Mouse (Mus musculus) ES-Bruce4 (cell line): Measurements from ENCODE around the gene Bicral. TPM values are rescaled to one million over a fixed set of nuclear protein-coding genes. Genes with fewer than 3 reads are reported as not detected.

Source experiments
- H3K27ac ChIP-seq: 2 replicates; pipeline ENCODE4 v1.5.1; 2012; ENCODE audit warnings: low read length, inconsistent platforms; ENCODE audit not compliant: insufficient read depth
- H3K27me3 ChIP-seq: 2 replicates; pipeline ENCODE4 v1.6.1; 2012; ENCODE audit warnings: mild to moderate bottlenecking, low read length, inconsistent platforms; ENCODE audit not compliant: control insufficient read depth, poor library complexity, insufficient read depth, severe bottlenecking
- H3K36me3 ChIP-seq: 2 replicates; pipeline ENCODE4 v1.6.1; 2012; ENCODE audit warnings: inconsistent platforms, mild to moderate bottlenecking, low read length, moderate library complexity; ENCODE audit not compliant: control insufficient read depth, poor library complexity, insufficient read depth, severe bottlenecking
- H3K4me1 ChIP-seq: one replicate; pipeline ENCODE4 v1.8.1; 2011; ENCODE audit warnings: low read length; ENCODE audit not compliant: control insufficient read depth, insufficient read depth
- H3K4me3 ChIP-seq: 2 replicates; pipeline ENCODE4 v1.5.1; 2011; ENCODE audit warnings: low read depth, mild to moderate bottlenecking, low read length
- H3K9ac ChIP-seq: 2 replicates; pipeline ENCODE4 v1.6.1; 2012; ENCODE audit warnings: low read depth, mild to moderate bottlenecking, inconsistent platforms; ENCODE audit not compliant: poor library complexity, severe bottlenecking
- H3K9me3 ChIP-seq: replicated peaks from 2 replicates; pipeline ENCODE4 v1.6.1; 2012; ENCODE audit warnings: mild to moderate bottlenecking, low read length, inconsistent platforms; ENCODE audit not compliant: control insufficient read depth, poor library complexity, insufficient read depth, severe bottlenecking
- CTCF ChIP-seq: IDR thresholded peaks from one replicate; pipeline ENCODE4 v1.8.1; 2011; ENCODE audit warnings: low read depth, low read length
- EP300 ChIP-seq: IDR thresholded peaks from 2 replicates; pipeline ENCODE4 v1.6.1; 2011; ENCODE audit warnings: low read depth, low read length; ENCODE audit not compliant: insufficient read depth
- POLR2A ChIP-seq: IDR thresholded peaks from one replicate; pipeline ENCODE4 v1.8.1; 2011; ENCODE audit warnings: low read length; ENCODE audit not compliant: insufficient read depth
- polyA plus RNA-seq: library from polyadenylated mRNA; stranded (reverse); fragments of >200 nt; gene quantifications from 2 replicates; pipeline ENCODE4 v1.2.4, GENCODE M21; 2011; ENCODE audit warnings: low read depth; ENCODE audit not compliant: missing spikeins, insufficient read depth, insufficient read length

Bicral gene
- polyA plus RNA-seq, 1 experiment: 24.2 TPM

DNA sequence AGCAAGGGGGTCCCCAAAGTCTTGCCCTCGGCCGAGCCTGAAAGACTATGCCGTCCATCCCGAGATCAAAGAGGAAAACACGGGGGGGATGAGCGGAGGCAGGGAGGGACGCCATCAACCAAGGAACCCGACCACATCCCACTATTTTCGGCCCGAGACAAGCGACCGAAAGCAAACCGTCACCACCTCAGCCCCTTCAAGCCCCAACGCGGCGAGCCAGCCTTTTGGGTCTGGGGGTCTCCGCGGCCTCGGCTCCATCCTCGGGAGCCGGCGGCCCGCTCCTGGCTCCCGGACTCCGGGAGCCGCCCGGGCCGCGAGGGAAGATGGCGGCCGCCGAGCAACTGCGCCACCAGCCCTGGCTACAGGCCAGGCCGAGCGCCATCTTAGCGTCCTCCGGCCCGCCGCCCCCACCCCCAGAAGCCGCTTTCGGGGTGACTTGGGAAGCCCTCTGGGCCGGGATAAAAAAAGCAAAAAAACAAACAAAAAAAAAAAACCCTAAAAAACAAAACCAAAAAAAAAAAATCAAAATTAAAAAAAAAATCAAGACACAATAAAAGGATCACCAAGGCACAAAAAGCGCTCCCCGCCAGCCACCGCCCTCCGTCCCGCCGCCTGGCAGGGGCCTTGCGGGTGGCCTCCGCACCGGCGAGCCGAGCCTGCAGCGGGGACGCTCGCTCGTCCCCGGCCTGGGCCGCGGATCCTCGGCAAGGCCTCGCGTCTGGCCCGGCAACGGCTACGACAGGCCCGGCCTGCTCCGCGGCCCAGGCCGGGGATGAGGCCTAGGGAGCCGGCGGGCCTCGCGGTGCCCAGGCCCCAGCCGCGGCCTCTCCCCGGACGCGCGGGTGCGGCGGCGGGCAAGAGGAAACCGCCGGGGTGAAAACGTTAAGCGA lies 1.6 kb downstream of the Bicral start:
- Histone ChIP-seq H3K27me3 (no peaks in the 10 kb centered on the region), H3K4me3 (peak overlapping the region; percentile 69), H3K9me3 (no peaks in the 10 kb centered on the region), H3K4me1 (peaks cover 1% of the 10 kb centered on the region), H3K27ac (peak overlapping the region; percentile 60), H3K9ac (peak overlapping the region; percentile 98), H3K36me3 (no peaks in the 10 kb centered on the region)
- TF ChIP-seq EP300 (no peak), POLR2A (no peak)

GRCm38 (mm10) chr17:46856107-46856388 lies 2.2 kb downstream of the Bicral start:
- Histone ChIP-seq H3K27me3 (no peaks in the 10 kb centered on the region), H3K4me3 (peak overlapping the region; percentile 69), H3K9ac (peak overlapping the region; percentile 98), H3K27ac (peak overlapping the region; percentile 60), H3K4me1 (peaks cover 1% of the 10 kb centered on the region), H3K9me3 (no peaks in the 10 kb centered on the region), H3K36me3 (no peaks in the 10 kb centered on the region)
- TF ChIP-seq CTCF (no peak), EP300 (no peak), POLR2A (no peak)

DNA sequence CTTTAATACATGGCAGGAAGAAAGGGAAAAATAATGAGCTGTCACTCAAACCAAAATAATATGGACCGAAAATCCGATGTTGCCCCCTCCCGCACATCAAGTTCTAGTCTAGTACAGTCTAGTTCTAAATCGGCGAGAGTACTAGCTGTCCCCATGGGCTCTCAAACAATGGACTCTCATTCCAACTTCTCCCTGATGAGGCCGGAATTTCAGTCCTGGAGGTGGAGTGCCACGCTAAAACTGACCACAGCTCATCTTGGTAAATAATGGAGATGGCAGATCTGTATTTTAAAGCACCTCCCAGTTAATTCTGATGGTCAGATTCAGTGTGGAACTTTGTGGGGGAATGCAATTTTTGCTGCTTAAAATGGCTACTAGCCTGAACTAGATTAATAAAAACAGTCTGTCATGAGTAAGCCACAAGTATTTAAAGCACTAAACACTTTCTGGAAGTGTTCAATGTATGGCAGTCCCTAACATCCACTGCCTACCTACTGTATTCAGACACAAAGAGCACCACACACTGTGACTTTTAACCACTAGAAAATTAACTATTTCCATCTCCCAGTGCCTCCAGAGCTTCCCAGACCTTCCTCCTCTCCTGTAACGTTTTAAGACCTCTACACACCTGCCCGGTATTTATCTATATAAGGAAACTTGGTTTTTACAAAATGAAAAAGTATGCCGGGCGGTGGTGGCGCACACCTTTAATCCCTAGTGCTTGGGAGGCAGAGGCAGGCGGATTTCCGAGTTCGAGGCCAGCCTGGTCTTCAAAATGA lies 2.8 kb downstream of the Bicral start:
- Histone ChIP-seq H3K27me3 (no peaks in the 10 kb centered on the region), H3K9me3 (no peaks in the 10 kb centered on the region), H3K4me1 (peaks cover 1% of the 10 kb centered on the region), H3K27ac (peak overlapping the region; percentile 82), H3K36me3 (no peaks in the 10 kb centered on the region), H3K9ac (peak overlapping the region; percentile 98), H3K4me3 (peak overlapping the region; percentile 69)
- TF ChIP-seq POLR2A (no peak), EP300 (no peak), CTCF (no peak)

DNA sequence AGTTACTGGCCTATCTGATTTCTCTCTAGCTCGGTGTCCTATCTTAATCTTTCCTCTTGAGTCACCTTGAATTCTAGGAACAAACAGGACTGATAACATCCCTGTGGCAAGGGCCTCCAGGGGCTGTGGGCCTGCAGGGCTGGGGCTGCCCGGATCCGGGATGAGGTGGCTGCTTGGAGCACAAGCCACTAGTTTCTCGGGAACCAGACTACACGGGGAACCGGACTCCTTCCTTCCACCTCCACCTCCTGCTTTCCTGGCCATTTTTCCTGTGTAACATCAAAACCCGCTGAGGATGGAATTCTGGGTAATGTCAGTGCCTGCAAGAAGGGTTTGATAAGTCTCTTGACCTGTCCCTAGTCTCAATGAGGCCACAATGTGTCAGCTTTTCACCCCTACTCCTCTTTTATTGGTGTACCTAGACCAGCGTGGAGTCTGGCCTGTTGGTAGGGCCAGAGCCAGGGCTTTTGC lies 3.6 kb downstream of the Bicral start:
- H3K27me3 ChIP-seq: no peaks in the 10 kb centered on the region
- H3K9me3 ChIP-seq: no peaks in the 10 kb centered on the region
- H3K36me3 ChIP-seq: no peaks in the 10 kb centered on the region
- H3K9ac ChIP-seq: peak overlapping the region; percentile 98
- no peak for TF ChIP-seq CTCF
- TF ChIP-seq EP300: no peak
- no peak for TF ChIP-seq POLR2A
- H3K4me1 ChIP-seq: peaks cover 1% of the 10 kb centered on the region
- no peak overlapping the region; the same call in 1 of the 2 replicates for H3K4me3 ChIP-seq
- peak overlapping the region; percentile 60 for H3K27ac ChIP-seq

DNA sequence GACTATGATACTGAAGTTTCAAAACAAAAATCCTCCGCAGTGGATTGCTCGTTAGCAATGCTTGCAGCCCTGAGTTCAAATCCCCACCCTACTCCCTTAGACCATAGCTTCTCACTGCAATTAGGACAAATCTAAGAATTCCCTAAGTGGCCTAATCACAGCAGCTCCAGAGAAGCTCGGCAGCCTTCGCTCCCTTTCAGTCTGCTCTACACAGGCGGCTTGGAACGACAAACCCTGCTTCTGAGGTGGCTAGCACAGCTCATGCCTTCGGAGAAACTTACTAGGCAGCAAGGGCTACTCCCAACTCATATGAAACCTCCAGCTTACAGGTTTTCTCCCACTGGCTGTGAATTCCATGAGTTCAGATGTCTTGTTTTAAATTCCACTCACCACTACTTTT lies 4.2 kb downstream of the Bicral start:
- Histone ChIP-seq H3K27ac (peak overlapping the region; percentile 39; the same call in 1 of the 2 replicates), H3K27me3 (no peaks in the 10 kb centered on the region), H3K9ac (peak overlapping the region; percentile 98), H3K4me1 (peaks cover 1% of the 10 kb centered on the region), H3K36me3 (no peaks in the 10 kb centered on the region), H3K9me3 (no peaks in the 10 kb centered on the region), H3K4me3 (no peak overlapping the region)
- no peak for TF ChIP-seq CTCF
- no peak for TF ChIP-seq POLR2A
- TF ChIP-seq EP300: no peak
